Mouse (Mus musculus) ES-Bruce4 (cell line): ENCODE measurements at regions not wholly inside any gene's neighbourhood (a gene's known extent, or its start where the extent isn't known, plus 50 kb on each side); places are given as distances from the start of the nearest gene placed in this dataset.

ENCODE experiments used
- H3K27ac ChIP-seq: 2 replicates; pipeline ENCODE4 v1.5.1; 2012; ENCODE audit warnings: low read length, inconsistent platforms; ENCODE audit not compliant: insufficient read depth
- H3K27me3 ChIP-seq: 2 replicates; pipeline ENCODE4 v1.6.1; 2012; ENCODE audit warnings: mild to moderate bottlenecking, low read length, inconsistent platforms; ENCODE audit not compliant: control insufficient read depth, poor library complexity, insufficient read depth, severe bottlenecking
- H3K36me3 ChIP-seq: 2 replicates; pipeline ENCODE4 v1.6.1; 2012; ENCODE audit warnings: inconsistent platforms, mild to moderate bottlenecking, low read length, moderate library complexity; ENCODE audit not compliant: control insufficient read depth, poor library complexity, insufficient read depth, severe bottlenecking
- H3K4me1 ChIP-seq: one replicate; pipeline ENCODE4 v1.8.1; 2011; ENCODE audit warnings: low read length; ENCODE audit not compliant: control insufficient read depth, insufficient read depth
- H3K4me3 ChIP-seq: 2 replicates; pipeline ENCODE4 v1.5.1; 2011; ENCODE audit warnings: low read depth, mild to moderate bottlenecking, low read length
- H3K9ac ChIP-seq: 2 replicates; pipeline ENCODE4 v1.6.1; 2012; ENCODE audit warnings: low read depth, mild to moderate bottlenecking, inconsistent platforms; ENCODE audit not compliant: poor library complexity, severe bottlenecking
- H3K9me3 ChIP-seq: replicated peaks from 2 replicates; pipeline ENCODE4 v1.6.1; 2012; ENCODE audit warnings: mild to moderate bottlenecking, low read length, inconsistent platforms; ENCODE audit not compliant: control insufficient read depth, poor library complexity, insufficient read depth, severe bottlenecking
- CTCF ChIP-seq: IDR thresholded peaks from one replicate; pipeline ENCODE4 v1.8.1; 2011; ENCODE audit warnings: low read depth, low read length
- EP300 ChIP-seq: IDR thresholded peaks from 2 replicates; pipeline ENCODE4 v1.6.1; 2011; ENCODE audit warnings: low read depth, low read length; ENCODE audit not compliant: insufficient read depth
- POLR2A ChIP-seq: IDR thresholded peaks from one replicate; pipeline ENCODE4 v1.8.1; 2011; ENCODE audit warnings: low read length; ENCODE audit not compliant: insufficient read depth

DNA sequence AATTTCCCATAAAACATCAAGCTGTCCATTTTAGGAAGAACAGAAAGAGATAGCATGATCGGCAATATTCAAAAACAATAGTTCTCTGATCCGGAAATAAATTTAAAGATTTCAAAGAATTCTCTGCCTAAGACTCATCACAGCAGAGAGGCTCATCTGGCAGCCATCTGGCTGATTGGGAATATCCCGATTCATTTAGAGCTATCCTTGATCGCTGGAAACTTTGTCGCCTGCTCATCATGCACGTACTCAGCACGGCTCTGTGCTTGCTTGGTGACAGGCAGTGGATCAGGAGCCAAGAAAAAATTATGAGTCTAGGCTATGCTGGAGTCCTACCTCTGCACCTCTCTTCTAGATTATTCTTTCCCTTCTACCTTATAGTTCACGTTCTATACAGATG is 332.0 kb upstream of the Mon1b start:
- no peak overlapping the region for H3K27ac ChIP-seq
- H3K27me3 ChIP-seq, result no peaks in the 10 kb centered on the region
- no peaks in the 10 kb centered on the region for H3K4me1 ChIP-seq
- H3K36me3 ChIP-seq, result no peaks in the 10 kb centered on the region
- H3K4me3 ChIP-seq, result no peak overlapping the region
- TF ChIP-seq CTCF, result no peak
- no peak for TF ChIP-seq EP300
- TF ChIP-seq POLR2A, result no peak
- no peak overlapping the region for H3K9ac ChIP-seq
- peaks cover 2% of the 10 kb centered on the region; the same call in 1 of the 2 replicates for H3K9me3 ChIP-seq

DNA sequence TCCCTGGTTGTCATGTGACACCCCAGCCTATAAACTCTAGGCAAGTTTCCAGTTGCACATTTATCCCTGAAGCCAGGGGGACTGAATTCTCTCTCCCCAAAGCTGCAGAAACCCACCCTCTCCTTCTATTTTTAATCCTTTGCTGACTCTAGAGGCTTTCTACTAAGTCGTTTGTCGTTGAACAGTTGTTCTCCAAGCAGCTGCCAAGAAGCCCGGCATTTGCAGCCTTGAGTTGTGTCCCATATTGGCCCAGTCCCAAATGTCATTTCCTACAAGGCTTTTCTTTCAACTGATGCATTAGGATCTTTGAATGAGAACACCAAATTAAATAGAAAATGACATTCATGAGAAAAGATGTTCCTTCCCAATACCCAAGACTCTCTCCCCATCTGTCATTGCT is 318.2 kb upstream of the Mon1b start:
- Histone ChIP-seq H3K27me3 (peaks cover 2% of the 10 kb centered on the region; the same call in 1 of the 2 replicates), H3K4me1 (no peaks in the 10 kb centered on the region), H3K4me3 (no peak overlapping the region), H3K9ac (no peak overlapping the region), H3K9me3 (no peaks in the 10 kb centered on the region), H3K27ac (no peak overlapping the region), H3K36me3 (no peaks in the 10 kb centered on the region)
- no peak for TF ChIP-seq EP300
- TF ChIP-seq CTCF, result no peak
- TF ChIP-seq POLR2A, result no peak

DNA sequence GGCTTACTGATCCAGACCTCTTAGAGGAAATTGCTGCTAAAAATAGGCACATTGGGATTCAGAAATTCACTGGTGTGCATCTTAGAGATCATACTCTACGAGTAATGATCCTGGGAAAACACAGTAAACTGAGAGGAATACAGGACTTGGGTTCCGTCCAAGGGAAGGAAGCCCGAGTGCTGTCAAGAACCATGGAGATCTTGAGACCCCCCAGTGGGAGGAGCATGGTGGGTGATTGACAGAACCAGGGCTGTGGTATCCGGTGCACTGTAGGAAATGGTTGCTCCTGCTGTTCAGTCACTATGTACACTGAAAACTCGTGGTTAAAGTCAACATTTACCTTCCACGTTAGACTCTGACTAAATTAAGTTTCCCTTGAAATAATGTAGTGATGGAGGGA is 303.8 kb upstream of the Mon1b start:
- TF ChIP-seq EP300 (no peak), CTCF (no peak)
- no peaks in the 10 kb centered on the region for H3K9me3 ChIP-seq
- no peaks in the 10 kb centered on the region for H3K27me3 ChIP-seq
- H3K4me3 ChIP-seq, result no peak overlapping the region
- no peaks in the 10 kb centered on the region for H3K4me1 ChIP-seq
- H3K9ac ChIP-seq, result no peak overlapping the region
- H3K36me3 ChIP-seq, result no peaks in the 10 kb centered on the region
- H3K27ac ChIP-seq, result no peak overlapping the region

DNA sequence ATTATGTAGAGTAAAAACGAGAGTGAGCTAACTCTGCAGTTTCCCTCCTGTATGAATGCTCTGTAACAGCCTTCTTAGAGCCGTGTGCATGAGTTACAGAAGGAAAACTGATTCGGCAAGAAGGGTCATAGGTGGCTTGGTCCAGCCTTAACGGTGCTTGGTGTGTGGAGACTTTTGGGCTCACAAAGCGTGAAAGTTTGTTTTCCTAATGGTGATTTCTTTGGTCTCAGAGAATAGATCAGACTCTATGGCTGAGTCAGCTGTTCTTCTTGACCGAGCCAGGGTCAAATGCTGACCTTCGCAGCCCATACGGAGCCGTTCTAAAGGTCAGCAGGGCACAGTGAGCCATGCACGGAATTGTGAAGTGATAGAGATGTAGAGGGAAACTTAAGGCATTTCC is 294.1 kb upstream of the Mon1b start:
- no peaks in the 10 kb centered on the region for H3K27me3 ChIP-seq
- H3K4me1 ChIP-seq, result no peaks in the 10 kb centered on the region
- no peak for TF ChIP-seq CTCF
- no peak for TF ChIP-seq EP300
- TF ChIP-seq POLR2A, result no peak
- no peaks in the 10 kb centered on the region; the same call in 1 of the 2 replicates for H3K9me3 ChIP-seq
- no peak overlapping the region for H3K9ac ChIP-seq
- H3K36me3 ChIP-seq, result no peaks in the 10 kb centered on the region
- no peak overlapping the region for H3K4me3 ChIP-seq
- H3K27ac ChIP-seq, result no peak overlapping the region

DNA sequence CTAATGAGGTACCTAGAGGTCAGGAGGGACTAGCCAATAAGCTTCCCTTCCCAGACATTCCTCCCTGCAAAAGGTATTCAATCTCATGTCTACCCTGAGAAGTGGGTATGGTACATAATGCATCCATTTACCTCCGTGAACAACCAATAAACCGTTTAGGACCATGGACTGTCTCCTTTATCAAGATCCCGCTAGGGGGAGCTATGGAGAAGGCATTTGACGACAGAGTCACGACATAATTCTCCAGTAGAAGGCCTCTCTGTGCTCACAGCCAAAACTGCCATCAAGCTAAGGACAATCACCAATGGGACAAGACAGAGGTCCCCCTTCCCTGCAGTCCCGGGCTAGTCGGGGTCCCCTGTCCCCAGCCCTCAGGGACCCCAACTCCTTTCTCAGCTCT is 273.5 kb upstream of the Mon1b start:
- H3K27ac ChIP-seq, result no peak overlapping the region
- no peak overlapping the region for H3K4me3 ChIP-seq
- H3K9me3 ChIP-seq, result peaks cover 4% of the 10 kb centered on the region; the same call in 1 of the 2 replicates
- no peaks in the 10 kb centered on the region for H3K27me3 ChIP-seq
- no peak overlapping the region for H3K9ac ChIP-seq
- no peaks in the 10 kb centered on the region for H3K4me1 ChIP-seq
- no peak for TF ChIP-seq POLR2A
- no peak for TF ChIP-seq EP300
- no peak for TF ChIP-seq CTCF
- H3K36me3 ChIP-seq, result no peaks in the 10 kb centered on the region

DNA sequence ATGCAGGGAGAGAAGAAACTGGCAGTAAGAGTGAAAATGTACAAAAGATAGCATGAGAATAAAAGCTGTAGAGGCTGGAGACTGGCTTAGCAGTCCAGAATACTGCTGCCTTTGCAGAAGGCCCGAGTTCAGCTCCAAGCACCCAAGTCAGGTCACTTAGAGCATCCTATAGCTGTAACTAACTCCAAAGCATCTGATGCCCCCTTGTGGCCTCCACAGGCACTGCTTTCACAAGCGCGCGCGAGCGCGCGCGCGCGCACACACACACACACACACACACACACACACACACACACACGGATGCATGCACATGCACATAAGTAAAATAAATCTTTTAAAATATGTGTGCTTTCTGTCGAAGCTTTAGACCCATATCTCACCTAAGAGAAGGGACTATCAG is 271.2 kb upstream of the Mon1b start:
- no peak overlapping the region for H3K4me3 ChIP-seq
- TF ChIP-seq EP300 (no peak), CTCF (peak; percentile 29)
- H3K4me1 ChIP-seq, result no peaks in the 10 kb centered on the region
- H3K9me3 ChIP-seq, result peaks cover 4% of the 10 kb centered on the region; the same call in 1 of the 2 replicates
- no peak overlapping the region for H3K27ac ChIP-seq
- no peak overlapping the region for H3K9ac ChIP-seq
- H3K27me3 ChIP-seq, result no peaks in the 10 kb centered on the region
- H3K36me3 ChIP-seq, result no peaks in the 10 kb centered on the region
